Mouse (Mus musculus) CD4-positive, CD25-positive, alpha-beta regulatory T cell, adult 2 months (primary cell): ENCODE results near the gene Rad51b.

Source experiments
- DNase-seq: peaks from one replicate; pipeline ENCODE4 v3.0.0-alpha.2; 2012; ENCODE audit warnings: low read depth, low spot score

Rad51b gene

GRCm38 (mm10) chr12:79490626-79491025 lies 193.5 kb downstream of the Rad51b start:
- no peak for DNase-seq

- DNase-seq: no peak
Observed at GRCm38 (mm10) chr12:79492175-79492574, 195.1 kb downstream of the Rad51b start.

- no peak for DNase-seq
Observed at GRCm38 (mm10) chr12:79492613-79493012, 195.5 kb downstream of the Rad51b start.

- DNase-seq: no peak
Observed at GRCm38 (mm10) chr12:79493481-79493880, 196.4 kb downstream of the Rad51b start.

GRCm38 (mm10) chr12:79498326-79498725 lies 201.2 kb downstream of the Rad51b start:
- no peak for DNase-seq

GRCm38 (mm10) chr12:79499809-79500208 lies 202.7 kb downstream of the Rad51b start:
- DNase-seq: no peak

GRCm38 (mm10) chr12:79501877-79502276 lies 204.8 kb downstream of the Rad51b start:
- no peak for DNase-seq

GRCm38 (mm10) chr12:79502862-79503581 lies 205.9 kb downstream of the Rad51b start:
- DNase-seq: no peak

GRCm38 (mm10) chr12:79503582-79504515 lies 206.8 kb downstream of the Rad51b start:
- no peak for DNase-seq

GRCm38 (mm10) chr12:79504641-79505040 lies 207.6 kb downstream of the Rad51b start:
- DNase-seq: no peak

GRCm38 (mm10) chr12:79506421-79506820 lies 209.3 kb downstream of the Rad51b start:
- no peak for DNase-seq

GRCm38 (mm10) chr12:79507141-79507681 lies 210.1 kb downstream of the Rad51b start:
- no peak for DNase-seq

- DNase-seq: no peak
Observed at GRCm38 (mm10) chr12:79511454-79512204, 214.5 kb downstream of the Rad51b start.

GRCm38 (mm10) chr12:79512205-79512886 lies 215.3 kb downstream of the Rad51b start:
- no peak for DNase-seq

GRCm38 (mm10) chr12:79512982-79513681 lies 216.1 kb downstream of the Rad51b start:
- DNase-seq: peak; percentile 27

- DNase-seq: no peak
Observed at GRCm38 (mm10) chr12:79514680-79515079, 217.6 kb downstream of the Rad51b start.

- DNase-seq: no peak
Observed at GRCm38 (mm10) chr12:79522374-79522773, 225.3 kb downstream of the Rad51b start.

- no peak for DNase-seq
Observed at GRCm38 (mm10) chr12:79524941-79525871, 228.1 kb downstream of the Rad51b start.

GRCm38 (mm10) chr12:79525872-79526271 lies 228.8 kb downstream of the Rad51b start:
- DNase-seq: no peak
